Mouse (Mus musculus) liver, embryonic 11.5 days (tissue): ENCODE measurements around the gene Cdc40. TPM values are rescaled to one million over a fixed set of nuclear protein-coding genes. Genes with fewer than 3 reads are reported as not detected.

ENCODE experiments used
- ATAC-seq: fragments of 200-750 bp; cut with Nextera tagmentation; replicated peaks from 2 replicates; pipeline ENCODE4 v1.8.0; 2017; ENCODE audit warnings: moderate number of reproducible peaks, mild to moderate bottlenecking, moderate TSS enrichment, moderate library complexity; ENCODE audit not compliant: low FRiP score
- DNase-seq: peaks from one replicate; pipeline ENCODE4 v3.0.0-alpha.2; 2017; ENCODE audit warnings: low spot score
- H3K27ac ChIP-seq: fragments of 300-500 bp; sonication (generic); 2 replicates; pipeline ENCODE4 v1.5.1; 2014; ENCODE audit warnings: mild to moderate bottlenecking, low read depth, low read length, control low read depth
- H3K27me3 ChIP-seq: fragments of 300-500 bp; sonication (generic); replicated peaks from 2 replicates; pipeline ENCODE4 v1.6.1; 2014; ENCODE audit warnings: low read length, mixed read lengths; ENCODE audit not compliant: control insufficient read depth, insufficient read depth
- H3K36me3 ChIP-seq: fragments of 300-500 bp; sonication (generic); 2 replicates; pipeline ENCODE4 v1.6.1; 2014; ENCODE audit warnings: mild to moderate bottlenecking, low read length, moderate library complexity, mixed read lengths; ENCODE audit not compliant: control insufficient read depth, insufficient read depth
- H3K4me1 ChIP-seq: fragments of 300-500 bp; sonication (generic); replicated peaks from 2 replicates; pipeline ENCODE4 v1.6.1; 2014; ENCODE audit warnings: low read length, mixed read lengths; ENCODE audit not compliant: control insufficient read depth, insufficient read depth
- H3K4me2 ChIP-seq: fragments of 300-500 bp; sonication (generic); 2 replicates; pipeline ENCODE4 v1.6.1; 2014; ENCODE audit warnings: mild to moderate bottlenecking, control low read depth, moderate library complexity
- H3K4me3 ChIP-seq: fragments of 300-500 bp; sonication (generic); 2 replicates; pipeline ENCODE4 v1.5.1; 2014; ENCODE audit warnings: low read depth, low read length, control low read depth
- H3K9ac ChIP-seq: fragments of 300-500 bp; sonication (generic); 2 replicates; pipeline ENCODE4 v1.6.1; 2014; ENCODE audit warnings: low read depth, low read length, control low read depth
- H3K9me3 ChIP-seq: fragments of 300-500 bp; sonication (generic); 2 replicates; pipeline ENCODE4 v1.6.1; 2016; ENCODE audit warnings: low read length, inconsistent platforms, mixed read lengths; ENCODE audit not compliant: control insufficient read depth
- WGBS: fragments of 180-500 bp; shearing (Covaris S2); extraction: QIAGEN DNeasy Blood & Tissue Kit; methylation state at CpG from one replicate; pipeline ENCODE4 v1.1.7; 2014; 5-methylcytosine and 5-hydroxymethylcytosine counted together
- polyA plus RNA-seq: library from polyadenylated mRNA; unstranded; fragments of >200 nt; fragmentation: Nextera tagmentation; extraction: Ambion mirVana; gene quantifications from 2 replicates; pipeline ENCODE4 v1.2.1, GENCODE M21; 2014

Cdc40 gene
- 33.8 and 37.1 TPM in 2 replicates for polyA plus RNA-seq

DNA sequence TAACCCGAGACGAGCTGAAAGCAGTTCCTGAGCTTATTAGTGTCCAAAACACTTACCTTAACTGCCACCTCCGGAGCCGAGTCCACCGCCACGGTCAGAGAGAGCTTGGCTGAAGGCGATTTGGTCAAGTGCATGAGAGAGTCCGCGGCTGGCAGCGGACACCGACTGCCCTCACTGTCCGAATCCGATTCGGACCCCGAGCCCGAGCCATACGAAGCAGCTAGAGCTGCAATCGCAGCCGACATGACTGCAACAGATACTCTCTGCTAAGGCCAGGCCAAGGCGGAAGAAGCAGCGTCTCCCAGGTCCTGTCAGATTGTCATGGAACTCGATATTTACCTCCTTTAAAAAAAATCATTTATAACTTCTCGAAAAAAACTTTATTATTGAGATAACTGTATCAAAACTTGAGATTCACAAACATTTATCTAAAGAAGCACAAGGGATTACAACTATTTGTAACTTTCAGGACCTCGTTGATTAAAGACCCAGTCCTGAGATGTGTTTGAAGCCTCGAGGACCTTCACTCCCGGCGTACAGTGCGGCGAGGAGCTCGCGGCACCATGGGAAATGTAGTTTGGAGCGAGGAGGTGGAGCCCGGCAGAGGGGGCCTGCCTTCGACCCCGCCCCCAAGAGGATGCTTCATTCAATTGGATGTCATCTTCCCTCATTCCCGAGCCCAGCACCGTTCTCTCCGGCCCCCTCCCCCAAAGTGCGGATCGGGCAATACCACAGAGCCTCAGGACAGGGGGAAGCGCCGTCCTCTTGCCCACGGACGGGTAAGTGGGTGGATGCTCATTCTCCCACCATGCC, at the start of gene Cdc40, which contains the start of gene Wasf1:
Gene Cdc40 (minus strand): TSS at position 481 of the 813 bp plus-strand sequence.
Gene Wasf1 (plus strand): TSS at position 645 of the 813 bp plus-strand sequence.
- under 1% methylated on average over 44 of the region's 44 CpGs for WGBS
- Histone ChIP-seq H3K4me1 (peaks cover 2% of the 10 kb centered on the region; the same call in 1 of the 2 replicates), H3K4me3 (peak within 1 kb of the TSS; percentile 95), H3K4me2 (peak within 1 kb of the TSS; percentile 99), H3K36me3 (no peaks in the 10 kb centered on the region), H3K9me3 (no peaks in the 10 kb centered on the region), H3K27me3 (no peaks in the 10 kb centered on the region), H3K27ac (peak within 1 kb of the TSS; percentile 80), H3K9ac (peak within 1 kb of the TSS; percentile 92)
- ATAC-seq (peak; percentile 96), DNase-seq (peak; percentile 95)

DNA sequence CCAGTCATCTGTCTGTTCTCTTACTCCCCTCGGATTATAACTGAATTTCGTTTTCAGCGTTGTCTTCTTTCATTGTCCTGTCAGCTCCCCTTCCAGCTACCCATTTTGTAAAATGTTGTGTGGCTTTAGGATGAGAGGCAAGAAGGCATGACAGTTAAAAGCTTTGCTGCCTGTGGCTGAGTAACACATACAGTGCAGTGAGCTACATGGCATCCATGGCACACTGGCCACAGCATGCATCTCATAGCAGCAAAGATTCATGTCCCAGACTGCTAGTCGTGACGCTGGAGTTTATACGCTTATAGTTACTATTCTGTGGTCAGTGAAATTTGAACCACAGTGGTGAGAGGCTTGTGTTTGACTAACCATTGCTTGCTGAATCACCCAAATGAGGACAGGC, 36.4 kb upstream of the Cdc40 start:
- ATAC-seq (no peak), DNase-seq (no peak)
- H3K36me3 ChIP-seq = no peaks in the 10 kb centered on the region
- no peak overlapping the region for H3K9ac ChIP-seq
- WGBS = 85% methylated on average over 6 of the region's 6 CpGs
- H3K27me3 ChIP-seq = no peaks in the 10 kb centered on the region
- no peak overlapping the region for H3K27ac ChIP-seq
- H3K4me3 ChIP-seq = no peak overlapping the region
- no peaks in the 10 kb centered on the region for H3K4me1 ChIP-seq
- H3K9me3 ChIP-seq = no peaks in the 10 kb centered on the region
- no peak overlapping the region for H3K4me2 ChIP-seq

DNA sequence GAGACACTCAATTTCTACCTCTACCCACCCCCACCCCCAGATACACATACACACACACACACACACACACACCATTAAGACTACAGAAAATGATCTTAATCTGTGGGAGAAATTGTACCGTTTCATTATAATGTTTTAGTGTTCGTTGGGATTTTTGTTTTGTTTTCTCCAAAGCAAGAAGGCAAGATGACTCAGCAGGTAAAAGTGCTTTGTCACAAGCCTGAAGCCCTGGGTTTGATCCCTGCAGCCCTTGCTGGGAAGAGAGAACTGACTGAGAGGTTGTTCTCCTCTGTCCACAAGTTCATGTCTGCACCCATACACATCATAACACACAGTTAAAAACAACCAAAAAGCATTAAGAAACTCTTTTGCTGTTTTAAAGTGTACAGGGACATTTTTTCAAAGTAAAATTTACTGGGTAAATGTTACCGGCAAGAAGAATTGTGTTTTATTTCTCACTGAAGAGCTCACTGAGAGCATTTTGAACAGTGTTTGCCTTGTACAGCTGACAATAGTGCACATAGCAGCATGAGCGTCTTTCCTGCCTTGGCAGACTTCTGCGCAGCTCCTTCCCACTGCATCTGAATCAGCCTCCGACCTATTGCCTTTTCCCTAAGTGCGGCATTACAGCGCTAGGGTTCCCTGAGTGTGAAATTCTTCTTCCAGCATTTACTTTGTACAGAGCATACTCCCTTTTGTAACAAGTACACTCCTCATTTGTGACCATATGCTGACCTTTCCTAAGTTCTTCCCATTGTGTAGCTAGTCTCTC, 35.7 kb upstream of the Cdc40 start:
- H3K4me3 ChIP-seq = no peak overlapping the region
- no peak for ATAC-seq
- no peaks in the 10 kb centered on the region for H3K4me1 ChIP-seq
- H3K9me3 ChIP-seq = no peaks in the 10 kb centered on the region
- no peak for DNase-seq
- no peaks in the 10 kb centered on the region for H3K36me3 ChIP-seq
- no peaks in the 10 kb centered on the region for H3K27me3 ChIP-seq
- H3K4me2 ChIP-seq = no peak overlapping the region
- no peak overlapping the region for H3K9ac ChIP-seq
- no peak overlapping the region for H3K27ac ChIP-seq
- WGBS = 90% methylated on average over 8 of the region's 8 CpGs

DNA sequence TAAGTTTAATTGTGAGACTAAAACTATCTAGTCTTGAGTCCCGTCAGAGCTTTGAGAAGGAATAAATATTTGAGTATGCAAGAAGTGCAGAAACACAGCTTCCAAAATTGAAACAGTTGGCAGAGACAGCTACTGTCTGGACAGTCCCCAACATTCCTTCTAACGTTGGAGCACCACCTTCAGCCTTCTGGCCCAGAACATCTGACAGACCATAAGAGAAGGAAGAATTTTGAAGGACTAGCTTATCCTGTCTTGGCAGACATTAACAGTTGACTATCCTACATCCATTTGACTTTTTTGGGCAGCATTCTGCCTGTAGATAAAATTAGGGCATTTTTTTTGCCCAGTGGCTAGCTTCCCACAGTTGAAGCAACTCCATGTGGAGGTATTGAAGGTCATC, 32.1 kb upstream of the Cdc40 start:
- no peak for ATAC-seq
- H3K9ac ChIP-seq = no peak overlapping the region
- WGBS = 72% methylated on average over 2 of the region's 2 CpGs
- no peaks in the 10 kb centered on the region for H3K9me3 ChIP-seq
- no peaks in the 10 kb centered on the region for H3K27me3 ChIP-seq
- H3K4me1 ChIP-seq = no peaks in the 10 kb centered on the region
- no peak for DNase-seq
- no peak overlapping the region for H3K4me3 ChIP-seq
- no peak overlapping the region for H3K27ac ChIP-seq
- H3K4me2 ChIP-seq = no peak overlapping the region
- no peaks in the 10 kb centered on the region for H3K36me3 ChIP-seq

DNA sequence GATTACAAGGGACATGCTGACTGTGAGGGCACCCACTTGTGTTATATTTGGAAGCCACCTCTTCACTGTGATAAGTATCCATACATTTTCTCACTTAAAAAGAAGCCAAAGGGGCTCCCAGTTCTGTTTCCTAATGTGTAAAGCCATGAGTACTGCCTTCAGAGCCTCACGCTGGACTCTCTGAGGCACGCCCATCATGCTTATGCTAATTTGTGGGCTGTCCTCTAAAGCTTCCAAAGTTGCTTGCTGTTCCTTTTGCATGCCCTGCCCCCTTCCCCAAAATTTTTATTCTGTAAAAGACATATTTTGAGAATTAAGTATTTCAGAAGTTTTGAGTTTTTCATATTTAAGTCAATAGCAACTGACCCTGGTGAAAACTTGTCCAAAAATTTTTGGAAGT, 27.7 kb upstream of the Cdc40 start:
- H3K27ac ChIP-seq = no peak overlapping the region
- no peaks in the 10 kb centered on the region for H3K27me3 ChIP-seq
- no peaks in the 10 kb centered on the region for H3K4me1 ChIP-seq
- H3K4me2 ChIP-seq = no peak overlapping the region
- no peaks in the 10 kb centered on the region for H3K36me3 ChIP-seq
- no peaks in the 10 kb centered on the region for H3K9me3 ChIP-seq
- no peak overlapping the region for H3K9ac ChIP-seq
- WGBS = 68% methylated on average over 2 of the region's 2 CpGs
- H3K4me3 ChIP-seq = no peak overlapping the region
- no peak for ATAC-seq
- DNase-seq = no peak

DNA sequence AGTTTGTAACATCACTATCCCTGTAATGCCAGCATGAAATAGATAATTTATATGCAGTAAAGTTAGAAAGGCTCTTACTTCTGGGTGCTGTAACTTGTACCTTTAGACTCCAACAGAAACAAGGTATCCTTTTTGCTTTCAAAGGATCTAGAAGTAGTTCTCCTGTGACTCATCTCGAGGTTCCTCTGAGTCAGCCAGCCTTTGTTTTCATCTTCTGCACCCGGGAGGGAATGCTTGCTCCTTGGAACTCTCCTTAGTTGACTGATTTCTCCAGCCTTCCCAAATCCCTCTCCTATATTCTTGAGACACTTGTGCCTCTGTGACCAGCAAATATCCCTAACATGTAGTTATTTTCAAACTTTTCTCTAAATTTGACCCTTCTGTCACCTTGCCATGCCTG, 25.5 kb upstream of the Cdc40 start:
- Histone ChIP-seq H3K4me3 (no peak overlapping the region), H3K27ac (no peak overlapping the region), H3K4me2 (no peak overlapping the region), H3K4me1 (no peaks in the 10 kb centered on the region), H3K9me3 (no peaks in the 10 kb centered on the region), H3K9ac (no peak overlapping the region), H3K36me3 (no peaks in the 10 kb centered on the region), H3K27me3 (no peaks in the 10 kb centered on the region)
- no peak for DNase-seq
- 39% methylated on average over 2 of the region's 2 CpGs for WGBS
- no peak for ATAC-seq

DNA sequence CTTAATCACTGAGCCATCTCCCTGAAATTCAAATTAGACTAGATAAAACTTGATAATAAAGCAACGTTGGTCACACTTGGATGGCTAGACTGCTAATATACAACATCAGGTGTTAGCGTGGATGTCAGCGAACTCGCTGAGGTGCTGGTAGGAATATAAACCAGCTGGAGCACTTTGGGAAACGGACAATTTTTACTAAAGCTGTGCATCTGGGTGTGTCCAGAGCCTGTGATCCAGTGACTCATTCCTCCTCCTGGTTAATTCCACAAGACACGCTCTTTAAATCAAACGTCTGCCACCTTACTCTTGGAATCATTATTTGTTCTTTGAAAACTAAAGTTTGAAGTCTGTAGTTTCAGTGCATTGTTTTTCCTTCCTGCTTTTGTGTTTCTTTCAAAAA, 23.7 kb upstream of the Cdc40 start:
- H3K27me3 ChIP-seq = no peaks in the 10 kb centered on the region
- no peak overlapping the region for H3K27ac ChIP-seq
- no peaks in the 10 kb centered on the region for H3K36me3 ChIP-seq
- no peak overlapping the region for H3K4me2 ChIP-seq
- DNase-seq (no peak), ATAC-seq (no peak)
- no peaks in the 10 kb centered on the region for H3K9me3 ChIP-seq
- H3K4me3 ChIP-seq = no peak overlapping the region
- WGBS = 83% methylated on average over 7 of the region's 7 CpGs
- H3K4me1 ChIP-seq = no peaks in the 10 kb centered on the region
- no peak overlapping the region for H3K9ac ChIP-seq

DNA sequence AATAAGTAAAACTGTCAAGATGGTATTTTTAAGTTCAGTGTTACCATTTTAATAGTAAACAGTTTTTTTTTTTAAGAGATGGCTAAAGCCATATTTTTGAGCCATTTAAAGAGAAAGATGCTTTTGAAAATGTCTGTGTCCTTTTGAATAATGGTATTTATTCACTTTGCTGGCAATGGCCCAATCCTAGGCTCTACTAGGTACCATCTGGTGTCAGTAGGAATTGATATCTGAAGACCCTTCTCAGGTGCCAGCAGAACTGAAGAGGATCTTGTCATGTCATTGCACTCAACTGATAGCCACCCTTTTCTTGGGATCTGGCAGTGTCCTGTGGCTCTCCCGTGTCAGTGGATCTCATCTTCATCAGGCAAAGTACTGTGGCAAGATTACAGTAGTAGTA, 23.0 kb upstream of the Cdc40 start:
- Histone ChIP-seq H3K9ac (no peak overlapping the region), H3K36me3 (no peaks in the 10 kb centered on the region), H3K27me3 (no peaks in the 10 kb centered on the region), H3K4me1 (no peaks in the 10 kb centered on the region), H3K27ac (no peak overlapping the region), H3K9me3 (no peaks in the 10 kb centered on the region), H3K4me2 (no peak overlapping the region), H3K4me3 (no peak overlapping the region)
- ATAC-seq (no peak), DNase-seq (no peak)
- 75% methylated on average over 1 of the region's 1 CpGs for WGBS
